Mouse (Mus musculus) gastrocnemius, postnatal 25 days (tissue): Measurements from ENCODE around the gene Tango2. TPM values are rescaled to one million over a fixed set of nuclear protein-coding genes. Genes with fewer than 3 reads are reported as not detected.

Source experiments
- DNase-seq: peaks from one replicate; pipeline ENCODE4 v3.0.0; 2022
- microRNA-seq, 2 experiments: library from miRNA; unstranded; fragments of <30 nt; microRNA quantifications; one replicate each; pipeline ENCODE4 v1.2.0; 2021; ENCODE audit warnings: borderline replicate concordance in 2 of 2
- total RNA-seq, 2 experiments: library from RNA; stranded (reverse); gene quantifications; 1 replicate in 1 of 2; 2 replicates in 1 of 2; pipeline ENCODE4 v1.2.3; 2021

Tango2 gene
- total RNA-seq, 2 experiments from 2014 or later, result 37.3 to 37.6 TPM

DNA sequence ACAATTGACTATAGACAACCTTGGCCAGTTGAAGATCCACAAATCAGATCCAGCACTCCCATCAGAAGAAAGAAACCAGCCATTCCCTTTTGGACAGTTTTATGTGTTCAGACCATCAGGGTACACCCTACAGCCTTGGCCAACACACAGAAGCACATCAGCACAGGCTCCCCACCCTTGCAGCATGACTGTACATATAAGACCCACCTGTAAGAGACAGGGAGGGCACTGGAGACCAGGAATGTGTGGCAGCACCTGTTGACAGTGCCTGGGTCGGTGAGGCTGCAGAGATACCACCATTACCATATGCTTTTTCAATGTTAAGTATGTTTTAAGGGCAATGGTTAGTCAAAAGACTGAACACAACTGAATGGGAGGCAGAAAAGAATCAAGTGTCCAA, 94.0 kb downstream of the Tango2 start:
- no peak for DNase-seq

GRCm38 (mm10) chr16:18252736-18253135, 95.2 kb downstream of the Tango2 start:
- DNase-seq, result no peak

DNA sequence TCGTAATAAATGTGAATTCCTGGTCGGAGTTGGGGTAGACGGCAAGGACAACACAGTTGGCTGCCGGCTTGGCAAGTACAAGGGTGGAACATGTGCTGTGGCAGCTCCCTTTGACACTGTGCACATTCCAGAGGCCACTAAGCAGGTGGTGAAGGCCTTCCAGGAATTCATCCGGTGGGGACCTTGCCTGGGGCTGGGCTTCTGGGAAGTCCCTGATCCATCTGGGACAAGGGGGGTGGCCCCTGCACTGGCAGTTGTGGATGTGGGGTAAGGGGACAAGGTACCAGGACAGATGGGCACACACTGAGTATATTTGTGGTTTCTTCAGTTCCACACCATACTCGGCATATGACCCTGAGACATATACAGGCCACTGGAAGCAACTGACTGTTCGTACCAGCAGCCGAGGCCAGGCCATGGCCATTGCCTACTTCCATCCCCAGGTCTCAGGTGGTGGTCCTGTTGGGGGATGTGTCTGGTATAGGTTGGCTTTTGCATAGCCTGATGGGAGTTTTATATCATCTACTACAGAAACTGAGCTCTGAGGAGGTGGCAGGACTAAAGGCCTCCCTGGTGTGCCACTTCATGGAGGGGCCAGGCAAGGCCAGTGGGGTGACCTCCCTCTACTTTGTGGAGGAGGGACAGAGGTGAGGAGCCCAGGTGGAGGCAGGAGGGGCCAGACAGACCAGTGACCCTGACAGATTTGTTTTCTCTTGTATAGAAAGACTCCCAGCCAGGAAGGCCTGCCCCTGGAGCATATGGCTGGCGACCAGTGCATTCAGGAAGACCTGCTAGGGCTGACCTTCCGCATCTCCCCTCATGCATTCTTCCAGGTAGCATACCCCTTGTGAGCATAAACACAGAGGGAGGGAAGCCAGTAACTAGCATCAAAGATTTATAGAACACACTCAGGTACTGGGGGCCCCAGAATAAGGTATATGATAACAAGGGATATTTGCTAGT, 96.8 kb downstream of the Tango2 start:
- DNase-seq, result no peak

Small RNAs within 50 kb of the gene (microRNA-seq; reads per million reads assigned to microRNA genes)
- 0 to 0.53 reads per million in 2 experiments for gene Gm24572
- 0 reads per million in 2 experiments for gene Gm26219
- gene Mir1306, result 44.2 to 64.0 reads per million in 2 experiments
- gene Mir185, result 485 to 615 reads per million in 2 experiments

Other genes starting within 250 kb of the Tango2 start
- gene Rtn4r, start 220.5 kb downstream of the Tango2 start, total RNA-seq, result under 1 TPM in 1 of 2 experiments, not detected in 1; 0.13 TPM
- gene Ccdc188, start 130.2 kb downstream of the Tango2 start, total RNA-seq, result not detected
- 10 to 100 TPM; 21.6 to 26.6 TPM for gene Zdhhc8, start 113.0 kb downstream of the Tango2 start, total RNA-seq
- gene Trmt2a, start 99.4 kb downstream of the Tango2 start, total RNA-seq, result 1 to 10 TPM; 9.6 to 10.0 TPM
- gene Ranbp1, start 99.4 kb downstream of the Tango2 start, total RNA-seq, result 10 to 100 TPM; 21.6 to 24.7 TPM
- gene Gm49776, start 89.8 kb downstream of the Tango2 start, total RNA-seq, result not detected
- gene Dgcr8, start 58.9 kb downstream of the Tango2 start, total RNA-seq, result 10 to 100 TPM; 14.7 to 16.2 TPM
- 10 to 100 TPM; 12.5 to 14.3 TPM for gene Arvcf, start 79 bp upstream of the Tango2 start, total RNA-seq
- 10 to 100 TPM; 16.0 to 16.9 TPM for gene Txnrd2, start 78.3 kb upstream of the Tango2 start, total RNA-seq
- 10 to 100 TPM; 33.3 to 44.8 TPM for gene Comt, start 78.7 kb upstream of the Tango2 start, total RNA-seq
- 1 to 10 TPM; 3.4 to 3.6 TPM for gene Gnb1l, start 150.6 kb upstream of the Tango2 start, total RNA-seq
- 1 to 10 TPM; 2.4 to 3.1 TPM for gene Rtl10, start 150.8 kb upstream of the Tango2 start, total RNA-seq
- 10 to 100 TPM in 1 of 2 experiments, 1 to 10 TPM in 1; 5.3 to 42.0 TPM for gene Tbx1, start 242.6 kb upstream of the Tango2 start, total RNA-seq